Comparison of ENCODE assay signal across 12 mouse cellular contexts in the genomic region with DNA sequence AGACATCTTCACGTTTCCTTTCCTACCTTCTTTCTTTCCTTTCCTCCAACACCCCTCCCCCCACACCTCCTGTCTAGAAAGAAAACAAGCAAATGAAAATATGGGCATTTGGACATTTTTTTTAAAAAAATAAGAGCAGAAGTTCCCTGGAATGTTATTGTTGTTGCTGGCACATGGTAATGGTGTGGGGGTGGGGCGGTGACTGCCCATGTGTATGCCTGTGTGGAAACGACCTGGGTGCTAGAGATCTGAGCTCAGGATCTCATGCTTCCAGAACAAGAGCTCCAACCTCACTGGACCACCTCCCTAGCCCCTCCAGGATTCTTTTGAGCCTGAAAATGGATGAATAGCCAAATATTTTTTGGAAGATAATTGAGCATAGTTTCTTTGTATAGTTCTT.
"Had no signal": no experiment of that assay in that cellular context is flagged by ENCODE, and none has a peak within 500 bp of the region (broad histone marks: within the 10 kb centered on the region; RNA-seq: fewer than 3 reads in every experiment).

No protein-coding gene starts in this region.

- ATAC-seq: liver, embryonic 12.5 days; midbrain, embryonic 13.5 days; midbrain, embryonic 16.5 days had no signal

- DNase-seq: layer of hippocampus, adult 9-11 months; liver; lung, adult 18-20 months; lung, postnatal 10 days; lung, postnatal 36 days; retina, postnatal 1 day; right cerebral cortex, postnatal 25 days; spleen, adult 18-20 months; thymus, postnatal 36 days had no signal
